Mouse (Mus musculus) lung, adult 2 months (tissue): ENCODE measurements around the gene Tnr.

Experiments used
- CTCF ChIP-seq: fragments of 200-500 bp; IDR thresholded peaks from 2 replicates; pipeline ENCODE4 v1.5.1; 2011; ENCODE audit warnings: mild to moderate bottlenecking, low read length, control low read depth; ENCODE audit not compliant: insufficient read depth
- POLR2A ChIP-seq: fragments of 200-500 bp; IDR thresholded peaks from 2 replicates; pipeline ENCODE4 v1.6.1; 2011; ENCODE audit warnings: low read depth, mild to moderate bottlenecking, control low read depth, low read length, borderline replicate concordance; ENCODE audit errors: extremely low read depth

- no peak for TF ChIP-seq CTCF
- no peak for TF ChIP-seq POLR2A
Measured at GRCm38 (mm10) chr1:159573116-159573515, 49.5 kb downstream of the Tnr start.
